Mouse (Mus musculus): ENCODE results near the gene Fhl5. TPM values are rescaled to one million over a fixed set of nuclear protein-coding genes. Genes with fewer than 3 reads are reported as not detected.
"Not testable (repeated sequence)": the region's sequence is repeated elsewhere in the genome, so short reads cannot be mapped to it uniquely, and the experiment has no call there.

Fhl5 gene
- not detected in 2 replicates for polyA plus RNA-seq (2015; fragmentation: Nextera tagmentation; extraction: Ambion mirVana)

- Histone ChIP-seq H3K36me3 (replicated peaks) (no peaks in the 10 kb centered on the region), H3K9ac (no peak within 1 kb of the TSS), H3K4me2 (no peak within 1 kb of the TSS), H3K4me3 (replicated peaks) (no peak within 1 kb of the TSS), H3K9me3 (replicated peaks) (no peaks in the 10 kb centered on the region), H3K27ac (replicated peaks) (no peak within 1 kb of the TSS), H3K4me1 (replicated peaks) (no peaks in the 10 kb centered on the region), H3K27me3 (no peaks in the 10 kb centered on the region)
- ATAC-seq (ENCODE audit: insufficient read depth), result no peak
- WGBS (ENCODE audit: insufficient replicate concordance), result 64% methylated on average over 3 of the region's 3 CpGs
These were observed at the start of gene Fhl5 for GRCm38 (mm10) chr4:25242776-25243175. Fhl5 (minus strand) TSS chr4:25242876.

- not testable (repeated sequence) for H3K9me3 ChIP-seq (replicated peaks); H3K9ac ChIP-seq; H3K4me3 ChIP-seq (replicated peaks); H3K27ac ChIP-seq (replicated peaks); H3K27me3 ChIP-seq; H3K36me3 ChIP-seq (replicated peaks); ATAC-seq (ENCODE audit: insufficient read depth); H3K4me2 ChIP-seq
- WGBS (ENCODE audit: insufficient replicate concordance), result 44% methylated on average over 1 of the region's 1 CpGs
- H3K4me1 ChIP-seq (replicated peaks), result peaks cover 11% of the 10 kb centered on the region
These were observed 42.3 kb upstream of the Fhl5 start for GRCm38 (mm10) chr4:25285002-25285401.

- peak; percentile 99 for ATAC-seq (ENCODE audit: insufficient read depth)
- under 1% methylated on average over 30 of the region's 30 CpGs for WGBS (ENCODE audit: insufficient replicate concordance)
These were observed 39.0 kb upstream of the Fhl5 start, which contains the start of gene Ufl1 for GRCm38 (mm10) chr4:25281671-25282038. Ufl1 (minus strand) TSS chr4:25281821.

GRCm38 (mm10) chr4:25280938-25281670 lies 38.4 kb upstream of the Fhl5 start:
- WGBS (ENCODE audit: insufficient replicate concordance), result 2% methylated on average over 32 of the region's 32 CpGs
- H3K36me3 ChIP-seq (replicated peaks), result peaks cover 17% of the 10 kb centered on the region
- ATAC-seq (ENCODE audit: insufficient read depth), result peak; percentile 90
- peak overlapping the region; percentile 85 for H3K27ac ChIP-seq (replicated peaks)
- H3K4me3 ChIP-seq (replicated peaks), result peak overlapping the region; percentile 90
- H3K9me3 ChIP-seq (replicated peaks), result no peaks in the 10 kb centered on the region
- peaks cover 11% of the 10 kb centered on the region for H3K4me1 ChIP-seq (replicated peaks)
- H3K9ac ChIP-seq, result peak overlapping the region; percentile 75
- H3K27me3 ChIP-seq, result no peaks in the 10 kb centered on the region
- peak overlapping the region; percentile 70 for H3K4me2 ChIP-seq

More at GRCm38 (mm10) chr4:25281671-25282038, 39.0 kb upstream of the Fhl5 start, which contains the start of gene Ufl1:
- Histone ChIP-seq H3K27ac (replicated peaks) (peak within 1 kb of the TSS; percentile 85), H3K27me3 (no peaks in the 10 kb centered on the region), H3K36me3 (replicated peaks) (peaks cover 16% of the 10 kb centered on the region), H3K4me2 (peak within 1 kb of the TSS; percentile 70), H3K4me3 (replicated peaks) (peak within 1 kb of the TSS; percentile 90), H3K4me1 (replicated peaks) (peaks cover 11% of the 10 kb centered on the region), H3K9me3 (replicated peaks) (no peaks in the 10 kb centered on the region), H3K9ac (peak within 1 kb of the TSS; percentile 75)

DNA sequence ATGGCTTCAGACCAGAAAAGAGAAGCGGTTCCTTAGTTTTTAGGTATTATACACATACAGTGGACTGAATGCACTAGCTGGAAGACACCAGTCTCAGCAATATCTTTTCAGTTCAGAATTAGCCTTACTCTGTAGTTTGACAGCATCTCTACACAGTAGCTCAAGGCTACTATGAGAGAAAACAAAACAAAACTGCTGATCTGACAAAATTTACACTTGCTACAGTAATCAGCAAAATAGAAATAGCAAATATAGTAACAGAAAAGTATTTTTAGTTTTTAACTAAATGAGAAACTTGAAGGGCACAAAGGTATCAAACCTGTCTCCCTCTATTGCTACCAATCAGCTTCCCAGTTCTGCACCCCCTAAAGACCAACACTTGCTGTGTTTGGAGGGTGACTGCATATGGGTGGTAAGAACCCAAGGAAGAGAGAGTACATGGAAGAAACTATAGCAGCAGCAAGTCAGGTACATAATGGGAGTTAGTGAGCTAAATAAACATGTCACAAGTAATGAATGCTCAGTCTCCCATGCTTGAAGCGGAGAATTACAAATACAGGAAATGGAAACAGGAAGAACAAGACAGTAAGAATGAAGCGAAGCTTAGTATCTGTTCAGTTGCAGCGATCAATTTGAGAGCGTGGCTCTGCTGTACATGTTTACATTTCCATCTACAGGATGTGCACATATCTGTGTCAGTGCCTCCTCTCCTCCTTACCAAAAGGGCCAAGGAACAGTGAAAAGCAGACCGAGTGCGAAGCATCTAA lies 30.4 kb upstream of the Fhl5 start:
- Histone ChIP-seq H3K9me3 (replicated peaks) (no peaks in the 10 kb centered on the region), H3K27me3 (no peaks in the 10 kb centered on the region), H3K9ac (no peak overlapping the region), H3K4me2 (no peak overlapping the region), H3K27ac (replicated peaks) (no peak overlapping the region), H3K4me3 (replicated peaks) (no peak overlapping the region), H3K36me3 (replicated peaks) (peaks cover 67% of the 10 kb centered on the region), H3K4me1 (replicated peaks) (no peaks in the 10 kb centered on the region)
- no peak for ATAC-seq (ENCODE audit: insufficient read depth)
- WGBS (ENCODE audit: insufficient replicate concordance), result 66% methylated on average over 7 of the region's 7 CpGs

DNA sequence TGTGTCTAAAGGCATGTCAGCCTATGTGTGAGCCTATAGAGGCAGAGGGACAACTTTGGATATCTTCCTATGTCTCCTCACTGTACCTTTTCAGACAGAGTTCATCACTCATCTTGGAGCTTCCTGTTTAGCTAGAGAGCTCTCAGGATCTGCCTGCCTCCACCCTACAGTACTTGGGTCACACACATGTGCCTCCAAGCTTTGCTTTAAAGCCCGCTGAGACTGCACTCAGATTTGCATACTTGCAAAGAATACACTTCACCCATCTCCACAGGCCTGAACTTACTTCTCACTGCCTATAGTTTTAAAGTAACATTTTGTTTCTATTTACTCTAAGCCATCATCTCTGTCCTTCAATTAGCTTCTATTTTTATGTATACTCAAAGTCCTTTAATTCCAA lies 29.2 kb upstream of the Fhl5 start:
- no peak overlapping the region for H3K27ac ChIP-seq (replicated peaks)
- H3K9ac ChIP-seq, result no peak overlapping the region
- no peaks in the 10 kb centered on the region for H3K9me3 ChIP-seq (replicated peaks)
- no peak overlapping the region for H3K4me3 ChIP-seq (replicated peaks)
- no peak overlapping the region for H3K4me2 ChIP-seq
- 77% methylated on average over 1 of the region's 1 CpGs for WGBS (ENCODE audit: insufficient replicate concordance)
- peaks cover 67% of the 10 kb centered on the region for H3K36me3 ChIP-seq (replicated peaks)
- no peak for ATAC-seq (ENCODE audit: insufficient read depth)
- no peaks in the 10 kb centered on the region for H3K27me3 ChIP-seq
- H3K4me1 ChIP-seq (replicated peaks), result no peaks in the 10 kb centered on the region

DNA sequence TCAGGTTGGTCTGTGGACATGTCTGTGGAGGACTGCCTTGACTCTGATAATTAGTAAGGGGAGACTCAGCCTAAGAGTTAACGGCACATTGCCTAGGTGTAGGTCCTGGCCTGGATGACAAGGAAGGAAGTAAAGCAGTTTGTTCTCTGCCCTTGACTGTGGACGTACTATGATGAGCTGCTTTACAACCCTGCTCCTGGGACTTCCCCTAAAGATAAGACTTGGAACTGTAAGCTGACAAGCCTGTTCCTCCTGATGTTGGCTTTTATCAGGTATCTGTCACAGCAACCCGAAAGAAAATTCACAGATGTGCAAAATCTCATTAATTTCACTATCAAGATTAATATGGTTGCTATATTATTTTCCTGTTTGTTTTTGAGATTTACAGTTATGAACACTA lies 24.5 kb upstream of the Fhl5 start:
- Histone ChIP-seq H3K36me3 (replicated peaks) (peaks cover 61% of the 10 kb centered on the region), H3K4me3 (replicated peaks) (no peak overlapping the region), H3K9me3 (replicated peaks) (no peaks in the 10 kb centered on the region), H3K27me3 (no peaks in the 10 kb centered on the region), H3K4me1 (replicated peaks) (no peaks in the 10 kb centered on the region), H3K9ac (no peak overlapping the region), H3K27ac (replicated peaks) (no peak overlapping the region), H3K4me2 (no peak overlapping the region)
- 54% methylated on average over 3 of the region's 3 CpGs for WGBS (ENCODE audit: insufficient replicate concordance)
- no peak for ATAC-seq (ENCODE audit: insufficient read depth)

GRCm38 (mm10) chr4:25257822-25258398 lies 15.2 kb upstream of the Fhl5 start:
- H3K4me1 ChIP-seq (replicated peaks), result peaks cover 8% of the 10 kb centered on the region
- 60% methylated on average over 7 of the region's 7 CpGs for WGBS (ENCODE audit: insufficient replicate concordance)
- ATAC-seq (ENCODE audit: insufficient read depth), result peak; percentile 71
- no peaks in the 10 kb centered on the region for H3K27me3 ChIP-seq
- no peak overlapping the region for H3K27ac ChIP-seq (replicated peaks)
- H3K9me3 ChIP-seq (replicated peaks), result no peaks in the 10 kb centered on the region
- no peak overlapping the region for H3K4me3 ChIP-seq (replicated peaks)
- no peak overlapping the region for H3K4me2 ChIP-seq
- H3K36me3 ChIP-seq (replicated peaks), result peaks cover 31% of the 10 kb centered on the region
- no peak overlapping the region for H3K9ac ChIP-seq

GRCm38 (mm10) chr4:25235663-25236062 lies 7.0 kb downstream of the Fhl5 start:
- not testable (repeated sequence) for H3K27me3 ChIP-seq; H3K36me3 ChIP-seq (replicated peaks); H3K9me3 ChIP-seq (replicated peaks); H3K4me3 ChIP-seq (replicated peaks); H3K4me1 ChIP-seq (replicated peaks); H3K9ac ChIP-seq; ATAC-seq (ENCODE audit: insufficient read depth); H3K27ac ChIP-seq (replicated peaks)
- H3K4me2 ChIP-seq, result peak overlapping the region; percentile 7; the same call in 1 of the 2 replicates
- WGBS (ENCODE audit: insufficient replicate concordance), result 62% methylated on average over 1 of the region's 1 CpGs

GRCm38 (mm10) chr4:25233767-25234166 lies 8.9 kb downstream of the Fhl5 start:
- peak; percentile 56; the same call in 1 of the 2 replicates for ATAC-seq (ENCODE audit: insufficient read depth)

DNA sequence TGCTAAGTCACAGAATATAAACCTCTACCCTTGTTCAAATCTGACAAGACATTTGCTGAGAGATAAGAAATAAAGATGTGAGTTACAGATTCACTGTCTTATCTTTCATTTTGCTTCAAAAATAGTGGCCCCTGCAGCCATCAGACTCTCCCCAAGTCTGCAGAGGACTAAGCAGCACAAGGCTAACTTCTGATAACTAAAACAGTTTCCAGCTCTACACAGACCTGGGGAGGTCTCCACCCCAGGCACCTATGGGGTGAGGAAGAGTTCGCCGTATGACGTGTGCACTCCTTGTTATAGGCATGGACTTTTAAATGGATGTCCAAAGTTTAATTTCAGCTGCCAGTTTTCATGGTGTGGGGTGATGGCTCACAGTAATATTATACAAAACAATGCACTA lies 10.1 kb downstream of the Fhl5 start:
- 72% methylated on average over 3 of the region's 3 CpGs for WGBS (ENCODE audit: insufficient replicate concordance)

More at GRCm38 (mm10) chr4:25233767-25234166, 8.9 kb downstream of the Fhl5 start:
- H3K27me3 ChIP-seq; H3K4me3 ChIP-seq (replicated peaks); H3K4me1 ChIP-seq (replicated peaks); H3K36me3 ChIP-seq (replicated peaks); H3K4me2 ChIP-seq; H3K9me3 ChIP-seq (replicated peaks); H3K9ac ChIP-seq; H3K27ac ChIP-seq (replicated peaks): not testable (repeated sequence)
- 51% methylated on average over 1 of the region's 1 CpGs for WGBS (ENCODE audit: insufficient replicate concordance)

More for the DNA sequence above, 10.1 kb downstream of the Fhl5 start:
- Histone ChIP-seq H3K9ac (no peak overlapping the region), H3K27me3 (no peaks in the 10 kb centered on the region), H3K4me1 (replicated peaks) (peaks cover 9% of the 10 kb centered on the region; the same call in 1 of the 2 replicates), H3K27ac (replicated peaks) (no peak overlapping the region), H3K9me3 (replicated peaks) (no peaks in the 10 kb centered on the region), H3K36me3 (replicated peaks) (no peaks in the 10 kb centered on the region), H3K4me3 (replicated peaks) (no peak overlapping the region), H3K4me2 (no peak overlapping the region)
- ATAC-seq (ENCODE audit: insufficient read depth), result no peak

All from liver, embryonic 15.5 days (tissue).